Mouse (Mus musculus): Measurements from ENCODE around the gene Isyna1. TPM values are rescaled to one million over a fixed set of nuclear protein-coding genes. Genes with fewer than 3 reads are reported as not detected.

The Isyna1 gene
- polyA plus RNA-seq, 1 experiment = 77.2 TPM

- H3K4me1 ChIP-seq (ENCODE audit: control insufficient read depth, insufficient read depth, low read length) = peaks cover 16% of the 10 kb centered on the region
- H3K4me3 ChIP-seq (ENCODE audit: insufficient read depth, low read length) = no peak overlapping the region
- H3K27ac ChIP-seq (ENCODE audit: insufficient read depth, low read length) = no peak overlapping the region
- TF ChIP-seq CTCF (IDR thresholded peaks at IDR 0.05; ENCODE audit: extremely low read depth, insufficient read depth, low read length) = 0 out of 2 replicates have a peak, but pooled peaks have one; percentile 3
- TF ChIP-seq POLR2A (IDR thresholded peaks at IDR 0.05; ENCODE audit: extremely low read depth, insufficient read depth, low read length) = no peak
These were observed 35.2 kb upstream of the Isyna1 start for GRCm38 (mm10) chr8:70558983-70559382.

- TF ChIP-seq POLR2A (IDR thresholded peaks at IDR 0.05; ENCODE audit: extremely low read depth, insufficient read depth, low read length) = no peak
- TF ChIP-seq CTCF (IDR thresholded peaks at IDR 0.05; ENCODE audit: extremely low read depth, insufficient read depth, low read length) = peak; percentile 45
- Histone ChIP-seq H3K4me1 (ENCODE audit: control insufficient read depth, insufficient read depth, low read length) (peaks cover 15% of the 10 kb centered on the region), H3K4me3 (ENCODE audit: insufficient read depth, low read length) (no peak overlapping the region), H3K27ac (ENCODE audit: insufficient read depth, low read length) (0 out of 2 replicates have a peak overlapping the region, but pooled peaks have one; percentile 86)
These were observed 34.1 kb upstream of the Isyna1 start for GRCm38 (mm10) chr8:70560096-70560495.

GRCm38 (mm10) chr8:70560564-70560963, 33.6 kb upstream of the Isyna1 start:
- no peak for TF ChIP-seq CTCF (IDR thresholded peaks at IDR 0.05; ENCODE audit: extremely low read depth, insufficient read depth, low read length)
- no peak for TF ChIP-seq POLR2A (IDR thresholded peaks at IDR 0.05; ENCODE audit: extremely low read depth, insufficient read depth, low read length)
- Histone ChIP-seq H3K4me3 (ENCODE audit: insufficient read depth, low read length) (no peak overlapping the region), H3K27ac (ENCODE audit: insufficient read depth, low read length) (0 out of 2 replicates have a peak overlapping the region, but pooled peaks have one; percentile 86), H3K4me1 (ENCODE audit: control insufficient read depth, insufficient read depth, low read length) (peaks cover 17% of the 10 kb centered on the region)

GRCm38 (mm10) chr8:70561357-70561756, 32.8 kb upstream of the Isyna1 start:
- H3K27ac ChIP-seq (ENCODE audit: insufficient read depth, low read length) = peak overlapping the region; percentile 86
- no peak overlapping the region for H3K4me3 ChIP-seq (ENCODE audit: insufficient read depth, low read length)
- H3K4me1 ChIP-seq (ENCODE audit: control insufficient read depth, insufficient read depth, low read length) = peaks cover 19% of the 10 kb centered on the region
- TF ChIP-seq POLR2A (IDR thresholded peaks at IDR 0.05; ENCODE audit: extremely low read depth, insufficient read depth, low read length) (no peak), CTCF (IDR thresholded peaks at IDR 0.05; ENCODE audit: extremely low read depth, insufficient read depth, low read length) (no peak)

- H3K27ac ChIP-seq (ENCODE audit: insufficient read depth, low read length) = peak overlapping the region; percentile 86
- H3K4me1 ChIP-seq (ENCODE audit: control insufficient read depth, insufficient read depth, low read length) = peaks cover 19% of the 10 kb centered on the region
- TF ChIP-seq POLR2A (IDR thresholded peaks at IDR 0.05; ENCODE audit: extremely low read depth, insufficient read depth, low read length) (no peak), CTCF (IDR thresholded peaks at IDR 0.05; ENCODE audit: extremely low read depth, insufficient read depth, low read length) (no peak)
- no peak overlapping the region for H3K4me3 ChIP-seq (ENCODE audit: insufficient read depth, low read length)
These were observed 32.2 kb upstream of the Isyna1 start for GRCm38 (mm10) chr8:70561809-70562535.

GRCm38 (mm10) chr8:70562802-70563201, 31.4 kb upstream of the Isyna1 start:
- no peak for TF ChIP-seq CTCF (IDR thresholded peaks at IDR 0.05; ENCODE audit: extremely low read depth, insufficient read depth, low read length)
- TF ChIP-seq POLR2A (IDR thresholded peaks at IDR 0.05; ENCODE audit: extremely low read depth, insufficient read depth, low read length) = no peak
- H3K4me3 ChIP-seq (ENCODE audit: insufficient read depth, low read length) = no peak overlapping the region
- H3K27ac ChIP-seq (ENCODE audit: insufficient read depth, low read length) = no peak overlapping the region
- H3K4me1 ChIP-seq (ENCODE audit: control insufficient read depth, insufficient read depth, low read length) = peaks cover 19% of the 10 kb centered on the region

- Histone ChIP-seq H3K4me1 (ENCODE audit: control insufficient read depth, insufficient read depth, low read length) (peaks cover 17% of the 10 kb centered on the region), H3K27ac (ENCODE audit: insufficient read depth, low read length) (no peak overlapping the region), H3K4me3 (ENCODE audit: insufficient read depth, low read length) (no peak overlapping the region)
- no peak for TF ChIP-seq CTCF (IDR thresholded peaks at IDR 0.05; ENCODE audit: extremely low read depth, insufficient read depth, low read length)
- no peak for TF ChIP-seq POLR2A (IDR thresholded peaks at IDR 0.05; ENCODE audit: extremely low read depth, insufficient read depth, low read length)
These were observed 30.3 kb upstream of the Isyna1 start for GRCm38 (mm10) chr8:70563763-70564387.

- TF ChIP-seq CTCF (IDR thresholded peaks at IDR 0.05; ENCODE audit: extremely low read depth, insufficient read depth, low read length) = no peak
- TF ChIP-seq POLR2A (IDR thresholded peaks at IDR 0.05; ENCODE audit: extremely low read depth, insufficient read depth, low read length) = no peak
- Histone ChIP-seq H3K27ac (ENCODE audit: insufficient read depth, low read length) (no peak overlapping the region; the same call in 1 of the 2 replicates), H3K4me1 (ENCODE audit: control insufficient read depth, insufficient read depth, low read length) (peaks cover 16% of the 10 kb centered on the region), H3K4me3 (ENCODE audit: insufficient read depth, low read length) (no peak overlapping the region)
These were observed 29.4 kb upstream of the Isyna1 start for GRCm38 (mm10) chr8:70564696-70565235.

- Histone ChIP-seq H3K27ac (ENCODE audit: insufficient read depth, low read length) (no peak overlapping the region), H3K4me1 (ENCODE audit: control insufficient read depth, insufficient read depth, low read length) (peaks cover 14% of the 10 kb centered on the region), H3K4me3 (ENCODE audit: insufficient read depth, low read length) (no peak overlapping the region)
- TF ChIP-seq CTCF (IDR thresholded peaks at IDR 0.05; ENCODE audit: extremely low read depth, insufficient read depth, low read length) (no peak), POLR2A (IDR thresholded peaks at IDR 0.05; ENCODE audit: extremely low read depth, insufficient read depth, low read length) (no peak)
These were observed 28.6 kb upstream of the Isyna1 start for GRCm38 (mm10) chr8:70565561-70565960.
